Mouse (Mus musculus) C2C12 (cell line): ENCODE data around the gene Aven.

Experiments used
- CTCF ChIP-seq: IDR thresholded peaks from one replicate; pipeline ENCODE4 v1.5.1; 2011; ENCODE audit not compliant: control insufficient read depth, insufficient read depth, insufficient read length
- FOSL1 ChIP-seq: IDR thresholded peaks from one replicate; pipeline ENCODE4 v1.8.0; 2011; ENCODE audit warnings: mild to moderate bottlenecking, low read length; ENCODE audit not compliant: poor library complexity, insufficient read depth, severe bottlenecking
- MAX ChIP-seq: IDR thresholded peaks from one replicate; pipeline ENCODE4 v1.6.1; 2011; ENCODE audit warnings: mild to moderate bottlenecking, control low read depth
- MYOG ChIP-seq: IDR thresholded peaks from one replicate; pipeline ENCODE4 v1.6.1; 2011; ENCODE audit not compliant: control insufficient read depth, insufficient read length; ENCODE audit errors: extremely low read depth
- USF1 ChIP-seq: IDR thresholded peaks from one replicate; pipeline ENCODE4 v1.6.1; 2011; ENCODE audit warnings: low read depth, mild to moderate bottlenecking, control low read depth, moderate library complexity

- TF ChIP-seq CTCF (no peak), MAX (no peak), USF1 (no peak), FOSL1 (no peak), MYOG (no peak)
Measured at GRCm38 (mm10) chr2:112445511-112445910, 47.3 kb upstream of the Aven start.
